Mouse (Mus musculus): ENCODE measurements around the gene Snapin. TPM values are rescaled to one million over a fixed set of nuclear protein-coding genes. Genes with fewer than 3 reads are reported as not detected.

The Snapin gene
- 10 to 100 TPM; 48.8 to 50.9 TPM for total RNA-seq (2021)
- long read RNA-seq, experiment 1, transcript Snapin-202 (2 exons, 1,843 nt) = minor isoform, 12 of 83 reads
- long read RNA-seq, experiment 1, transcript Snapin-201 (3 exons, 958 nt) = minor isoform, 17 of 83 reads
- long read RNA-seq, experiment 1, transcript Snapin-203 (4 exons, 1,928 nt) = major isoform, 48 of 83 reads
- long read RNA-seq, experiment 1, partial matches to known transcripts = 0 of 83 reads
- long read RNA-seq, experiment 1, other reads (novel, unspliced or antisense) = 2 of 83 reads
- long read RNA-seq, experiment 2, transcript Snapin-201 (3 exons, 958 nt) = minor isoform, 14 of 57 reads
- long read RNA-seq, experiment 2, transcript Snapin-203 (4 exons, 1,928 nt) = major isoform, 34 of 57 reads
- long read RNA-seq, experiment 2, partial matches to known transcripts = 1 of 57 reads
- long read RNA-seq, experiment 2, other reads (novel, unspliced or antisense) = 4 of 57 reads

- DNase-seq (ENCODE audit: extremely low spot score in 1 of 2, low spot score in 2 of 2) = peak; percentile 92 to 95
- Histone ChIP-seq H3K27ac (peak within 1 kb of the TSS; percentile 98), H3K4me3 (peak within 1 kb of the TSS; percentile 94)
- peak; percentile 79 for TF ChIP-seq CTCF (IDR thresholded peaks at IDR 0.05)
- intact Hi-C loops (cut with DNase I) = loop anchor here (1.0 to 2.0 kb wide), 3 partner anchors 124 to 219 kb away; no protein-coding TSS in a partner anchor
Measured at GRCm38 (mm10) chr3:90490696-90491256, at the start of gene Snapin. TSS of gene Snapin (minus strand) at chr3:90491033.

GRCm38 (mm10) chr3:90537905-90538296 lies 47.1 kb upstream of the Snapin start:
- intact Hi-C loops (cut with DNase I) = no loop called here
- Histone ChIP-seq H3K4me3 (peak overlapping the region; percentile 33), H3K27ac (peak overlapping the region; percentile 81)
- no peak for TF ChIP-seq CTCF (IDR thresholded peaks at IDR 0.05)
- no peak for DNase-seq (ENCODE audit: extremely low spot score in 1 of 2, low spot score in 2 of 2)

- no peak for TF ChIP-seq CTCF (IDR thresholded peaks at IDR 0.05)
- peak in 1 of 2 experiments; percentile 38 for DNase-seq (ENCODE audit: extremely low spot score in 1 of 2, low spot score in 2 of 2)
- peak within 1 kb of the TSS; percentile 81 for H3K27ac ChIP-seq
- H3K4me3 ChIP-seq = peak within 1 kb of the TSS; percentile 33
- intact Hi-C loops (cut with DNase I) = no loop called here
Measured at GRCm38 (mm10) chr3:90537141-90537904, 46.5 kb upstream of the Snapin start, which contains the start of gene S100a16. TSS of gene S100a16 (plus strand) at chr3:90537254.

GRCm38 (mm10) chr3:90535446-90535845 lies 44.6 kb upstream of the Snapin start:
- H3K27ac ChIP-seq = no peak overlapping the region
- no peak for DNase-seq (ENCODE audit: extremely low spot score in 1 of 2, low spot score in 2 of 2)
- no peak overlapping the region for H3K4me3 ChIP-seq
- no peak for TF ChIP-seq CTCF (IDR thresholded peaks at IDR 0.05)
- intact Hi-C loops (cut with DNase I) = no loop called here

GRCm38 (mm10) chr3:90531713-90532112 lies 40.9 kb upstream of the Snapin start:
- intact Hi-C loops (cut with DNase I) = no loop called here
- no peak for DNase-seq (ENCODE audit: extremely low spot score in 1 of 2, low spot score in 2 of 2)
- H3K27ac ChIP-seq = no peak overlapping the region
- H3K4me3 ChIP-seq = no peak overlapping the region
- TF ChIP-seq CTCF (IDR thresholded peaks at IDR 0.05) = no peak

- intact Hi-C loops (cut with DNase I) = no loop called here
- Histone ChIP-seq H3K4me3 (no peak overlapping the region), H3K27ac (no peak overlapping the region)
- no peak for TF ChIP-seq CTCF (IDR thresholded peaks at IDR 0.05)
- DNase-seq (ENCODE audit: extremely low spot score in 1 of 2, low spot score in 2 of 2) = no peak
Measured at GRCm38 (mm10) chr3:90527291-90527873, 36.5 kb upstream of the Snapin start.

- no peak for DNase-seq (ENCODE audit: extremely low spot score in 1 of 2, low spot score in 2 of 2)
- Histone ChIP-seq H3K27ac (no peak within 1 kb of the TSS), H3K4me3 (no peak within 1 kb of the TSS)
- intact Hi-C loops (cut with DNase I) = no loop called here
- no peak for TF ChIP-seq CTCF (IDR thresholded peaks at IDR 0.05)
Measured at GRCm38 (mm10) chr3:90526580-90526979, 35.7 kb upstream of the Snapin start, which contains the start of gene S100a14. TSS of gene S100a14 (plus strand) at chr3:90526856.

GRCm38 (mm10) chr3:90526076-90526475 lies 35.2 kb upstream of the Snapin start:
- DNase-seq (ENCODE audit: extremely low spot score in 1 of 2, low spot score in 2 of 2) = no peak
- Histone ChIP-seq H3K27ac (no peak overlapping the region), H3K4me3 (no peak overlapping the region)
- TF ChIP-seq CTCF (IDR thresholded peaks at IDR 0.05) = no peak
- intact Hi-C loops (cut with DNase I) = no loop called here

GRCm38 (mm10) chr3:90525421-90525820 lies 34.6 kb upstream of the Snapin start:
- TF ChIP-seq CTCF (IDR thresholded peaks at IDR 0.05) = peak; percentile 81
- H3K27ac ChIP-seq = no peak overlapping the region
- intact Hi-C loops (cut with DNase I) = loop anchor here (2.0 kb wide), 1 partner anchor 89 kb away; no protein-coding TSS in a partner anchor
- H3K4me3 ChIP-seq = no peak overlapping the region
- no peak for DNase-seq (ENCODE audit: extremely low spot score in 1 of 2, low spot score in 2 of 2)

- H3K4me3 ChIP-seq = no peak overlapping the region
- no peak for DNase-seq (ENCODE audit: extremely low spot score in 1 of 2, low spot score in 2 of 2)
- no peak overlapping the region for H3K27ac ChIP-seq
- no peak for TF ChIP-seq CTCF (IDR thresholded peaks at IDR 0.05)
- intact Hi-C loops (cut with DNase I) = no loop called here
Measured at GRCm38 (mm10) chr3:90517711-90518110, 26.9 kb upstream of the Snapin start.

- Histone ChIP-seq H3K27ac (no peak overlapping the region; the same call in 1 of the 2 replicates), H3K4me3 (no peak overlapping the region; the same call in 1 of the 2 replicates)
- intact Hi-C loops (cut with DNase I) = no loop called here
- TF ChIP-seq CTCF (IDR thresholded peaks at IDR 0.05) = no peak
- DNase-seq (ENCODE audit: extremely low spot score in 1 of 2, low spot score in 2 of 2) = no peak
Measured at GRCm38 (mm10) chr3:90515789-90516188, 25.0 kb upstream of the Snapin start.

Data from left cerebral cortex, adult 2 months (tissue).